Mouse (Mus musculus) hindbrain, embryonic 14.5 days (tissue): ENCODE measurements around the gene Slc39a9. TPM values are rescaled to one million over a fixed set of nuclear protein-coding genes. Genes with fewer than 3 reads are reported as not detected.

Source experiments
- ATAC-seq: fragments of 200-750 bp; cut with Nextera tagmentation; 2 replicates; pipeline ENCODE4 v1.8.0; 2017; ENCODE audit warnings: moderate number of reproducible peaks, mild to moderate bottlenecking, moderate TSS enrichment, moderate library complexity; ENCODE audit not compliant: low FRiP score
- DNase-seq: peaks from one replicate; pipeline ENCODE4 v3.0.0-alpha.2; 2015; ENCODE audit warnings: low spot score
- H3K27ac ChIP-seq: fragments of 300-500 bp; sonication (generic); 2 replicates; pipeline ENCODE4 v1.5.1; 2014; ENCODE audit warnings: mild to moderate bottlenecking, moderate library complexity
- H3K27me3 ChIP-seq: fragments of 300-500 bp; sonication (generic); 2 replicates; pipeline ENCODE4 v1.6.1; 2014; ENCODE audit warnings: mild to moderate bottlenecking, low read length, mixed read lengths; ENCODE audit not compliant: control insufficient read depth, insufficient read depth
- H3K36me3 ChIP-seq: fragments of 300-500 bp; sonication (generic); replicated peaks from 2 replicates; pipeline ENCODE4 v1.6.1; 2014; ENCODE audit not compliant: control insufficient read depth, insufficient read depth
- H3K4me1 ChIP-seq: fragments of 300-500 bp; sonication (generic); replicated peaks from 2 replicates; pipeline ENCODE4 v1.6.1; 2014; ENCODE audit warnings: antibody characterized with exemption, low read length, mixed read lengths; ENCODE audit not compliant: control insufficient read depth, insufficient read depth
- H3K4me2 ChIP-seq: fragments of 300-500 bp; sonication (generic); replicated peaks from 2 replicates; pipeline ENCODE4 v1.6.1; 2014; ENCODE audit warnings: mild to moderate bottlenecking, moderate library complexity
- H3K4me3 ChIP-seq: fragments of 300-500 bp; sonication (generic); replicated peaks from 2 replicates; pipeline ENCODE4 v1.5.1; 2014; ENCODE audit warnings: mild to moderate bottlenecking, low read length
- H3K9ac ChIP-seq: fragments of 300-500 bp; sonication (generic); 2 replicates; pipeline ENCODE4 v1.6.1; 2014
- H3K9me3 ChIP-seq: fragments of 300-500 bp; sonication (generic); 2 replicates; pipeline ENCODE4 v1.6.1; 2016; ENCODE audit warnings: low read length; ENCODE audit not compliant: control insufficient read depth
- WGBS: fragments of 180-500 bp; shearing (Covaris S2); extraction: QIAGEN DNeasy Blood & Tissue Kit; methylation state at CpG from one replicate; pipeline ENCODE4 v1.1.7; 2014; 5-methylcytosine and 5-hydroxymethylcytosine counted together
- polyA plus RNA-seq: library from polyadenylated mRNA; unstranded; fragments of >200 nt; fragmentation: Nextera tagmentation; extraction: Ambion mirVana; gene quantifications from 2 replicates; pipeline ENCODE4 v1.2.1, GENCODE M21; 2014

Slc39a9 gene
- polyA plus RNA-seq, 1 experiment from 2014 or later, result 27.2 TPM

- H3K27ac ChIP-seq, result no peak overlapping the region
- H3K9me3 ChIP-seq, result no peaks in the 10 kb centered on the region
- no peaks in the 10 kb centered on the region for H3K36me3 ChIP-seq
- H3K4me1 ChIP-seq, result no peaks in the 10 kb centered on the region
- H3K4me3 ChIP-seq, result no peak overlapping the region
- no peak for DNase-seq
- 86% methylated on average over 15 of the region's 15 CpGs for WGBS
- ATAC-seq, result no peak
- no peaks in the 10 kb centered on the region for H3K27me3 ChIP-seq
- H3K9ac ChIP-seq, result no peak overlapping the region
- H3K4me2 ChIP-seq, result no peak overlapping the region
Observed at GRCm38 (mm10) chr12:80721458-80721857, 77.8 kb downstream of the Slc39a9 start.

GRCm38 (mm10) chr12:80724853-80725559, 81.3 kb downstream of the Slc39a9 start:
- WGBS, result 25% methylated on average over 10 of the region's 10 CpGs

GRCm38 (mm10) chr12:80728207-80728606, 84.5 kb downstream of the Slc39a9 start:
- 46% methylated on average over 1 of the region's 1 CpGs for WGBS
- H3K4me1 ChIP-seq, result no peaks in the 10 kb centered on the region
- no peak overlapping the region for H3K4me2 ChIP-seq

More at GRCm38 (mm10) chr12:80724853-80725559, 81.3 kb downstream of the Slc39a9 start:
- H3K9me3 ChIP-seq, result no peaks in the 10 kb centered on the region
- ATAC-seq, result no peak; the same call in 1 of the 2 replicates
- no peaks in the 10 kb centered on the region for H3K36me3 ChIP-seq
- H3K27ac ChIP-seq, result no peak overlapping the region
- no peaks in the 10 kb centered on the region for H3K4me1 ChIP-seq
- H3K9ac ChIP-seq, result no peak overlapping the region
- no peak overlapping the region for H3K4me2 ChIP-seq
- peak; percentile 88 for DNase-seq
- no peak overlapping the region for H3K4me3 ChIP-seq
- H3K27me3 ChIP-seq, result no peaks in the 10 kb centered on the region

GRCm38 (mm10) chr12:80728814-80729213, 85.1 kb downstream of the Slc39a9 start:
- Histone ChIP-seq H3K27me3 (no peaks in the 10 kb centered on the region), H3K27ac (no peak overlapping the region), H3K4me2 (no peak overlapping the region), H3K9ac (no peak overlapping the region), H3K36me3 (no peaks in the 10 kb centered on the region), H3K9me3 (no peaks in the 10 kb centered on the region), H3K4me1 (no peaks in the 10 kb centered on the region), H3K4me3 (no peak overlapping the region)
- WGBS, result 57% methylated on average over 2 of the region's 2 CpGs
- ATAC-seq, result no peak
- DNase-seq, result no peak

More at GRCm38 (mm10) chr12:80728207-80728606, 84.5 kb downstream of the Slc39a9 start:
- Histone ChIP-seq H3K9ac (no peak overlapping the region), H3K27me3 (no peaks in the 10 kb centered on the region), H3K9me3 (no peaks in the 10 kb centered on the region), H3K36me3 (no peaks in the 10 kb centered on the region), H3K4me3 (no peak overlapping the region), H3K27ac (no peak overlapping the region)
- no peak for DNase-seq
- no peak for ATAC-seq

- Histone ChIP-seq H3K4me1 (no peaks in the 10 kb centered on the region), H3K9me3 (no peaks in the 10 kb centered on the region), H3K27ac (no peak overlapping the region), H3K36me3 (no peaks in the 10 kb centered on the region), H3K4me2 (no peak overlapping the region), H3K27me3 (no peaks in the 10 kb centered on the region), H3K4me3 (no peak overlapping the region), H3K9ac (no peak overlapping the region)
- ATAC-seq, result no peak
- DNase-seq, result no peak
- 90% methylated on average over 12 of the region's 12 CpGs for WGBS
Observed at GRCm38 (mm10) chr12:80729758-80730530, 86.3 kb downstream of the Slc39a9 start.

- H3K9ac ChIP-seq, result no peak overlapping the region
- H3K9me3 ChIP-seq, result no peaks in the 10 kb centered on the region
- no peaks in the 10 kb centered on the region for H3K36me3 ChIP-seq
- 5% methylated on average over 9 of the region's 9 CpGs for WGBS
- DNase-seq (peak; percentile 79), ATAC-seq (peak; percentile 86)
- H3K4me2 ChIP-seq, result no peak overlapping the region
- no peak overlapping the region for H3K4me3 ChIP-seq
- no peaks in the 10 kb centered on the region for H3K4me1 ChIP-seq
- H3K27me3 ChIP-seq, result no peaks in the 10 kb centered on the region
- peak overlapping the region; percentile 60 for H3K27ac ChIP-seq
Observed at GRCm38 (mm10) chr12:80730567-80730966, 86.9 kb downstream of the Slc39a9 start.

Other genes starting within 250 kb of the Slc39a9 start
- gene Dcaf5, start 207.3 kb upstream of the Slc39a9 start, polyA plus RNA-seq, result 24.3 and 24.9 TPM in 2 replicates
- gene Exd2, start 180.8 kb upstream of the Slc39a9 start, polyA plus RNA-seq, result 48.1 and 51.8 TPM in 2 replicates
- 20.2 and 21.2 TPM in 2 replicates for gene Galnt16, start 125.6 kb upstream of the Slc39a9 start, polyA plus RNA-seq
- 228 and 237 TPM in 2 replicates for gene Erh, start 458 bp downstream of the Slc39a9 start, polyA plus RNA-seq
- gene Plekhd1, start 48.7 kb downstream of the Slc39a9 start, polyA plus RNA-seq, result 3.5 and 5.9 TPM in 2 replicates
- 4.6 and 5.2 TPM in 2 replicates for gene Ccdc177, start 116.8 kb downstream of the Slc39a9 start, polyA plus RNA-seq
- gene Susd6, start 146.6 kb downstream of the Slc39a9 start, polyA plus RNA-seq, result 12.5 and 14.8 TPM in 2 replicates